11 mouse cellular contexts compared by ENCODE assay signal in the genomic region with DNA sequence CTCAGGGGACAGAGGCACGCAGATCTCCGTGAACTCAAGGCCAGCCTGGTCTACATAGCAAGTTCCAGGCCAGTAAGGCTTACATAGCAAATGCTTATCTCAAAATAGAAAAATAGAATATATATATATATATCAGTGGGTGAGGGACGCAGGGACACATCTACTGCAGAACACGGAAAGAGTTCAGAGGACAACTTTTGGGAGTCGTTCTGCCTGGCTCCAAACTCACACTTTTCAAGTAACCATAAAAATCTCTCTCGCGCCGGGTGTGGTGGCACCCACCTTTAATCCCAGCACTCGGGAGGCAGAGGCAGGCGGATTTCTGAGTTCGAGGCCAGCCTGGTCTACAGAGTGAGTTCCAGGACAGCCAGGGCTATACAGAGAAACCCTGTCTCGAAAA. TPM values are rescaled to one million over a fixed set of nuclear protein-coding genes. Genes with fewer than 3 reads are reported as not detected.
DNase-seq lines count a peak whose midpoint lies in the region; ATAC-seq and TF ChIP-seq lines count a peak whose summit lies in the region.
"Not testable (repeated sequence)": the region's sequence is repeated elsewhere in the genome, so short reads cannot be mapped to it uniquely, and the experiment has no call there.
"Had no signal": no experiment of that assay in that cellular context is flagged by ENCODE, and none has a peak within 500 bp of the region (broad histone marks: within the 10 kb centered on the region; RNA-seq: fewer than 3 reads in every experiment).

No protein-coding gene starts in this region.

- peaks cover 19% of the 10 kb centered on the region for H3K4me1 ChIP-seq in forebrain, embryonic 12.5 days
- peaks cover 43% of the 10 kb centered on the region for H3K4me1 ChIP-seq in hindbrain, embryonic 10.5 days (replicated peaks)
- H3K4me1 ChIP-seq in kidney, adult 2 months (ENCODE audit: control insufficient read depth, insufficient read depth, low read length): not testable (repeated sequence)
- peaks cover 38% of the 10 kb centered on the region for H3K4me1 ChIP-seq in limb, embryonic 15.5 days
- H3K4me1 ChIP-seq in lung, embryonic 15.5 days: peaks cover 45% of the 10 kb centered on the region
- peaks cover 28% of the 10 kb centered on the region; the same call in 1 of the 2 replicates for H3K4me1 ChIP-seq in neural tube, embryonic 12.5 days

- not testable (repeated sequence) for H3K27ac ChIP-seq in forebrain, embryonic 12.5 days; kidney, adult 2 months (ENCODE audit: insufficient read depth, low read depth, low read length); neural tube, embryonic 12.5 days
- peak overlapping the region; percentile 83 for H3K27ac ChIP-seq in hindbrain, embryonic 10.5 days
- H3K27ac ChIP-seq in limb, embryonic 15.5 days: peak overlapping the region; percentile 94
- H3K27ac ChIP-seq in lung, embryonic 15.5 days: peak overlapping the region; percentile 89

- H3K36me3 ChIP-seq in forebrain, embryonic 12.5 days (replicated peaks): peaks cover 28% of the 10 kb centered on the region
- H3K36me3 ChIP-seq in hindbrain, embryonic 10.5 days: peaks cover 27% of the 10 kb centered on the region
- H3K36me3 ChIP-seq in kidney, adult 2 months (ENCODE audit: control insufficient read depth, insufficient read depth, low read length): not testable (repeated sequence)
- peaks cover 26% of the 10 kb centered on the region for H3K36me3 ChIP-seq in limb, embryonic 15.5 days
- H3K36me3 ChIP-seq in lung, embryonic 15.5 days: peaks cover 26% of the 10 kb centered on the region
- H3K36me3 ChIP-seq in neural tube, embryonic 12.5 days: peaks cover 16% of the 10 kb centered on the region

- H3K4me3 ChIP-seq in forebrain, embryonic 12.5 days (replicated peaks); neural tube, embryonic 12.5 days: not testable (repeated sequence)
- H3K4me3 ChIP-seq in hindbrain, embryonic 10.5 days: peak overlapping the region; percentile 56
- H3K4me3 ChIP-seq in kidney, adult 2 months (ENCODE audit: insufficient read depth, low read depth, low read length): peak overlapping the region; percentile 28; the same call in 1 of the 2 replicates
- peak overlapping the region; percentile 52 for H3K4me3 ChIP-seq in limb, embryonic 15.5 days
- peak overlapping the region; percentile 55 for H3K4me3 ChIP-seq in lung, embryonic 15.5 days

- not testable (repeated sequence) for TF ChIP-seq POLR2A in kidney, adult 2 months (IDR thresholded peaks at IDR 0.05; ENCODE audit: low read depth, low read length)

- not testable (repeated sequence) for H3K9me3 ChIP-seq in forebrain, embryonic 12.5 days; hindbrain, embryonic 10.5 days; limb, embryonic 15.5 days; lung, embryonic 15.5 days; neural tube, embryonic 12.5 days

- WGBS in forebrain, embryonic 12.5 days: 87% methylated on average over 12 of the region's 12 CpGs
- 76% methylated on average over 12 of the region's 12 CpGs for WGBS in hindbrain, embryonic 10.5 days
- 63% methylated on average over 12 of the region's 12 CpGs for WGBS in kidney, adult 2 months
- 63% methylated on average over 12 of the region's 12 CpGs for WGBS in limb, embryonic 15.5 days
- 38% methylated on average over 10 of the region's 12 CpGs for WGBS in lung, embryonic 15.5 days
- 74% methylated on average over 12 of the region's 12 CpGs for WGBS in neural tube, embryonic 12.5 days

- peak; percentile 21 for DNase-seq in NIH3T3 (ENCODE audit: low read depth)
- not testable (repeated sequence) for DNase-seq in hindbrain, embryonic 10.5 days (ENCODE audit: low spot score); kidney, adult 2 months

- not testable (repeated sequence) for H3K9ac ChIP-seq in forebrain, embryonic 12.5 days; neural tube, embryonic 12.5 days
- 0 out of 2 replicates have a peak overlapping the region, but pooled peaks have one; percentile 4 for H3K9ac ChIP-seq in limb, embryonic 15.5 days
- H3K9ac ChIP-seq in lung, embryonic 15.5 days: peak overlapping the region; percentile 31; the same call in 1 of the 2 replicates

- H3K27me3 ChIP-seq in forebrain, embryonic 12.5 days; hindbrain, embryonic 10.5 days (ENCODE audit: insufficient read depth, poor library complexity, severe bottlenecking); kidney, adult 2 months (replicated peaks; ENCODE audit: control insufficient read depth, insufficient read depth, low read length); limb, embryonic 15.5 days; lung, embryonic 15.5 days; neural tube, embryonic 12.5 days (replicated peaks): not testable (repeated sequence)

- not testable (repeated sequence) for TF ChIP-seq CTCF in kidney, adult 2 months (conservative IDR thresholded peaks at IDR 0.05; ENCODE audit: insufficient read depth, insufficient read length, low read depth, low read length)

- ATAC-seq in forebrain, embryonic 12.5 days (ENCODE audit: low FRiP score); limb, embryonic 15.5 days (ENCODE audit: insufficient number of reproducible peaks, low FRiP score, low TSS enrichment, low read depth); lung, embryonic 15.5 days (ENCODE audit: borderline replicate concordance, extremely low read depth, low FRiP score, low TSS enrichment); neural tube, embryonic 12.5 days (ENCODE audit: low FRiP score, low read depth): not testable (repeated sequence)

- peak overlapping the region; percentile 51 for H3K4me2 ChIP-seq in forebrain, embryonic 12.5 days
- H3K4me2 ChIP-seq in limb, embryonic 15.5 days: peak overlapping the region; percentile 68
- H3K4me2 ChIP-seq in lung, embryonic 15.5 days: peak overlapping the region; percentile 58
- peak overlapping the region; percentile 63 for H3K4me2 ChIP-seq in neural tube, embryonic 12.5 days (replicated peaks)

RNA-seq across cellular contexts. Expression of gene Prkcg, which starts 3.3 kb away (rescaled TPM):
- 0.73 and 2.4 TPM in 2 replicates for polyA plus RNA-seq in forebrain, embryonic 12.5 days (2016; fragmentation: Nextera tagmentation; extraction: Ambion mirVana)
- 0.30 and 0.47 TPM in 2 replicates for polyA plus RNA-seq in hindbrain, embryonic 10.5 days (2016; fragmentation: Nextera tagmentation; extraction: Ambion mirVana)
- polyA plus RNA-seq in kidney, adult 2 months (2012; rRNA removed): 0.44 and 0.77 TPM in 2 replicates
- 0.12 and 0.35 TPM in 2 replicates for polyA plus RNA-seq in limb, embryonic 15.5 days (2015; fragmentation: Nextera tagmentation; extraction: Ambion mirVana)
- polyA plus RNA-seq in lung, embryonic 15.5 days (2015; fragmentation: Nextera tagmentation; extraction: Ambion mirVana): 0.16 and 0.32 TPM in 2 replicates
- 0.24 and 0.25 TPM in 2 replicates for polyA plus RNA-seq in neural tube, embryonic 12.5 days (2016; fragmentation: Nextera tagmentation; extraction: Ambion mirVana)

RNA-seq across cellular contexts. Expression of gene Myadm, which starts 3.4 kb away (rescaled TPM):
- 21.3 and 23.2 TPM in 2 replicates for polyA plus RNA-seq in forebrain, embryonic 12.5 days (2016; fragmentation: Nextera tagmentation; extraction: Ambion mirVana)
- polyA plus RNA-seq in hindbrain, embryonic 10.5 days (2016; fragmentation: Nextera tagmentation; extraction: Ambion mirVana): 33.1 and 37.7 TPM in 2 replicates
- 111 and 114 TPM in 2 replicates for polyA plus RNA-seq in kidney, adult 2 months (2012; rRNA removed)
- polyA plus RNA-seq in limb, embryonic 15.5 days (2015; fragmentation: Nextera tagmentation; extraction: Ambion mirVana): 125 and 177 TPM in 2 replicates
- polyA plus RNA-seq in lung, embryonic 15.5 days (2015; fragmentation: Nextera tagmentation; extraction: Ambion mirVana): 112 and 118 TPM in 2 replicates
- polyA plus RNA-seq in neural tube, embryonic 12.5 days (2016; fragmentation: Nextera tagmentation; extraction: Ambion mirVana): 33.9 and 37.2 TPM in 2 replicates

RNA-seq across cellular contexts. Expression of gene Cacng7, which starts 40.5 kb away (rescaled TPM):
- 3.9 and 4.0 TPM in 2 replicates for polyA plus RNA-seq in forebrain, embryonic 12.5 days (2016; fragmentation: Nextera tagmentation; extraction: Ambion mirVana)
- 2.2 TPM in 2 replicates for polyA plus RNA-seq in hindbrain, embryonic 10.5 days (2016; fragmentation: Nextera tagmentation; extraction: Ambion mirVana)
- 3.4 and 4.4 TPM in 2 replicates for polyA plus RNA-seq in kidney, adult 2 months (2012; rRNA removed)
- 1.7 and 2.6 TPM in 2 replicates for polyA plus RNA-seq in limb, embryonic 15.5 days (2015; fragmentation: Nextera tagmentation; extraction: Ambion mirVana)
- polyA plus RNA-seq in lung, embryonic 15.5 days (2015; fragmentation: Nextera tagmentation; extraction: Ambion mirVana): 0.48 and 0.49 TPM in 2 replicates
- polyA plus RNA-seq in neural tube, embryonic 12.5 days (2016; fragmentation: Nextera tagmentation; extraction: Ambion mirVana): 2.3 and 3.8 TPM in 2 replicates

RNA-seq across cellular contexts. Expression of gene Nlrp12, which starts 42.7 kb away (rescaled TPM):
- polyA plus RNA-seq in forebrain, embryonic 12.5 days (2016; fragmentation: Nextera tagmentation; extraction: Ambion mirVana): not detected in 2 replicates
- polyA plus RNA-seq in hindbrain, embryonic 10.5 days (2016; fragmentation: Nextera tagmentation; extraction: Ambion mirVana): not detected in 2 replicates
- 0.02 TPM in 1 of 2 replicates, not detected in the other for polyA plus RNA-seq in kidney, adult 2 months (2012; rRNA removed)
- polyA plus RNA-seq in limb, embryonic 15.5 days (2015; fragmentation: Nextera tagmentation; extraction: Ambion mirVana): 0.04 TPM in 1 of 2 replicates, not detected in the other
- 0.04 TPM in 1 of 2 replicates, not detected in the other for polyA plus RNA-seq in lung, embryonic 15.5 days (2015; fragmentation: Nextera tagmentation; extraction: Ambion mirVana)
- polyA plus RNA-seq in neural tube, embryonic 12.5 days (2016; fragmentation: Nextera tagmentation; extraction: Ambion mirVana): 0.11 TPM in 1 of 2 replicates, not detected in the other
- polyA plus RNA-seq: brain, embryonic 14.5 days; forebrain, embryonic 13.5 days; large intestine, adult 2 months; Patski had no signal
